Comparison of ENCODE assay signal across 25 mouse cellular contexts in the genomic region with DNA sequence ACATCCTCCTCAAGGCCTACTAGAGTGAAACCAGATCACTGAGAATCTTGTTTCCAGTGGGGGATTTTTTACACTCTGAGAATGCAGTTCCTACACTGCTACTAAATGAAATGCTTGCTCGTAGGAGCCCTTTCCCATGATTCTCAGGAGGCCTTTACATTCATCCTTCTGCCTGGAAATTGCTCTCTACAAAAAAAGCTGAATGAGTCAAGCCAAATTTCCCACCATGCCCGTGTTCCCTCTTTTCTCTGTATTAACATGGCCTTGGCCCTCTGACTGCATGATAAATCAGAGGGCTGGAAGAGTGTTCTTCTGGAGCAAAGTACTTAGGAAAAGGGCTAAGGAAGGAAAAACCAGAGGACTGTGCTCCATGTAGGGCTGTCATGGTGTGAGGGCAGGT.
DNase-seq lines count a peak whose midpoint lies in the region; TF ChIP-seq lines count a peak whose summit lies in the region.
"Had no signal": no experiment of that assay in that cellular context is flagged by ENCODE, and none has a peak within 500 bp of the region (broad histone marks: within the 10 kb centered on the region; RNA-seq: fewer than 3 reads in every experiment).

No protein-coding gene starts in this region.

- H3K4me3 ChIP-seq in embryonic fibroblast, embryonic 13.5 days (ENCODE audit: insufficient read depth, low read length): no peak overlapping the region
- H3K4me3 ChIP-seq: forebrain, embryonic 13.5 days; heart, embryonic 10.5 days; heart, embryonic 15.5 days; hindbrain, embryonic 12.5 days; intestine, embryonic 15.5 days; left cerebral cortex, adult 2 months; lung, embryonic 15.5 days; midbrain, embryonic 12.5 days; neural tube, embryonic 13.5 days had no signal

- DNase-seq in adrenal gland, adult (ENCODE audit: inconsistent age in 2 of 2, low spot score in 1 of 2): peak; percentile 66 to 87
- no peak for DNase-seq in adrenal gland, postnatal 25 days
- peak; percentile 69 for DNase-seq in heart, adult 11 months
- DNase-seq in heart, postnatal 25 days (ENCODE audit: low spot score): no peak
- DNase-seq in adrenal gland, postnatal 14 days: peak; percentile 66
- DNase-seq in c-Kit-positive CD71-positive TER-119-positive erythroid progenitor cells, embryonic 14.5 days (ENCODE audit: low spot score): no peak
- no peak for DNase-seq in left cerebral cortex, adult 18-20 months (ENCODE audit: low spot score in 2 of 2)
- DNase-seq: cerebellum, adult 8-10 months; cerebellum, postnatal 25 days; gastrocnemius, postnatal 14 days; heart, postnatal 36 days; kidney, adult 2 months; right cerebral cortex, postnatal 14 days; thymus, postnatal 14 days had no signal

- peaks cover 14% of the 10 kb centered on the region for H3K4me1 ChIP-seq in embryonic fibroblast, embryonic 13.5 days (ENCODE audit: control insufficient read depth, insufficient read depth, low read length)
- H3K4me1 ChIP-seq: forebrain, embryonic 13.5 days; intestine, embryonic 15.5 days; midbrain, embryonic 12.5 days; neural tube, embryonic 13.5 days had no signal

- TF ChIP-seq POLR2A in embryonic fibroblast, embryonic 13.5 days (IDR thresholded peaks at IDR 0.05; ENCODE audit: low read depth, low read length): no peak

- intact Hi-C loops in heart, postnatal 25 days (cut with DNase I): no loop called here

- H3K27ac ChIP-seq in embryonic fibroblast, embryonic 13.5 days (ENCODE audit: insufficient read depth, low read length): 0 out of 2 replicates have a peak overlapping the region, but pooled peaks have one; percentile 50
- H3K27ac ChIP-seq: forebrain, embryonic 13.5 days; heart, embryonic 10.5 days; heart, embryonic 15.5 days; hindbrain, embryonic 12.5 days; hindbrain, postnatal 0 days; intestine, embryonic 15.5 days; left cerebral cortex, adult 2 months; lung, embryonic 15.5 days; midbrain, embryonic 12.5 days; neural tube, embryonic 13.5 days had no signal

- TF ChIP-seq CTCF in embryonic fibroblast, embryonic 13.5 days (IDR thresholded peaks at IDR 0.05; ENCODE audit: borderline replicate concordance, insufficient read depth, low read length): no peak

Comparison
In these comparisons a context has a peak if more than half of its experiments do, and no peak if none do; other contexts are left out.
1. DNase-seq: peak in adrenal gland, adult (2 of 2), heart, adult 11 months (single experiment) and adrenal gland, postnatal 14 days (single experiment); none in adrenal gland, postnatal 25 days (single experiment), heart, postnatal 25 days (single experiment), c-Kit-positive CD71-positive TER-119-positive erythroid progenitor cells, embryonic 14.5 days (single experiment) and left cerebral cortex, adult 18-20 months (0 of 2).